Mouse (Mus musculus) C2C12 (cell line): ENCODE measurements around the gene Tmc6.

Source experiments
- CEBPB ChIP-seq: IDR thresholded peaks from one replicate; pipeline ENCODE4 v1.6.1; 2011; ENCODE audit warnings: low read depth, mild to moderate bottlenecking, control low read depth, moderate library complexity
- CTCF ChIP-seq: IDR thresholded peaks from one replicate; pipeline ENCODE4 v1.5.1; 2011; ENCODE audit not compliant: control insufficient read depth, insufficient read depth, insufficient read length
- MYOG ChIP-seq: IDR thresholded peaks from one replicate; pipeline ENCODE4 v1.6.1; 2011; ENCODE audit not compliant: control insufficient read depth, insufficient read length; ENCODE audit errors: extremely low read depth
- USF1 ChIP-seq: IDR thresholded peaks from one replicate; pipeline ENCODE4 v1.6.1; 2011; ENCODE audit warnings: low read depth, mild to moderate bottlenecking, control low read depth, moderate library complexity

DNA sequence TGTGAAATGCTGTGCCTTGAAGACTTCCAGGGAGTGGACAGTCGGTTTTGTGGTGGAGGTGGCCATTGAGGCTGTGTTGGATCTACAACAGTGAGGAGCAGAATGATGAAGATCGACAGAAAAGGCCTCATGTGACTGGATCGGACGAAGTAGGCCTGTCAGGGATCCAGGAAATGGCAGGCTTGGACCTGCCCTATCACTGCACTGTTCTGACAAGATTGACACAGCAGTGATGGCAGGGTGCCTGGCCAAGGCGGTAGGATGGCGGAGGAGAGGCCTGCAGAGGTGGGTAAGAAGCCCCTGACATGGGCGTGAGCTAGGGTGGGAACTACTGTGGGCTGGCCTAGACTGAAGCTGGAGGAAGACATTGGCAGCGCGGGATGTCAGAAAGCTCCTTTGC lies 17.7 kb downstream of the Tmc6 start:
- TF ChIP-seq CEBPB (no peak), CTCF (no peak), MYOG (no peak), USF1 (no peak)
